ENCODE assay signal across 10 mouse cellular contexts in the genomic region with DNA sequence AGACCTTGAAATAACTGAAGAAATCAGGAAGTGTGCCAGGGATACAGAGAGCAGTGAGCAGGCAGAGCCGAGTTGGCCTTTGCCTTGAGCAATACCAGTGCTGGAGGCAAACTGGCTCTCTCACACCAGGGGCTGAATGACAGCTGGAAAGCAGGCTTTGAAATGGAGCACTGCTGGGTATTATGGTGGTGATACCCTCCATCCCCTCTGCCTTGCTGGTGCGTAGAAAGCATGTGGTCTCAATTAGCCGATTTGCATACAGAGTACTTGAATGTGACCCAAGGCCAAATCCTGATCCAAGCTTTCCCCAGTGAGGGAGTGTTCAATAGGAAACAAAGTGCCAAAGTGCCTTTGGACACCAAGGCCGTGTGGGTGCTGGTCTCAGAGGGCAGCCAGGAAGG.
DNase-seq lines count a peak whose midpoint lies in the region; ATAC-seq and TF ChIP-seq lines count a peak whose summit lies in the region.
"Had no signal": no experiment of that assay in that cellular context is flagged by ENCODE, and none has a peak within 500 bp of the region (broad histone marks: within the 10 kb centered on the region; RNA-seq: fewer than 3 reads in every experiment).

No protein-coding gene starts in this region.

- no peaks in the 10 kb centered on the region for H3K9me3 ChIP-seq in heart, embryonic 13.5 days
- no peaks in the 10 kb centered on the region for H3K9me3 ChIP-seq in midbrain, embryonic 15.5 days
- no peaks in the 10 kb centered on the region for H3K9me3 ChIP-seq in midbrain, embryonic 13.5 days
- H3K9me3 ChIP-seq: limb, embryonic 15.5 days had no signal

- H3K27me3 ChIP-seq in heart, embryonic 13.5 days (replicated peaks): no peaks in the 10 kb centered on the region
- H3K27me3 ChIP-seq in midbrain, embryonic 15.5 days (replicated peaks): no peaks in the 10 kb centered on the region
- no peaks in the 10 kb centered on the region for H3K27me3 ChIP-seq in midbrain, embryonic 13.5 days
- H3K27me3 ChIP-seq: limb, embryonic 15.5 days had no signal

- intact Hi-C loops in heart, postnatal 14 days (cut with DNase I): no loop called here

- TF ChIP-seq POLR2A in cortical plate, adult 2 months (IDR thresholded peaks at IDR 0.05; ENCODE audit: extremely low read depth, insufficient read depth, low read length): no peak

- TF ChIP-seq CTCF in cortical plate, adult 2 months (IDR thresholded peaks at IDR 0.05; ENCODE audit: extremely low read depth, insufficient read depth, low read length): no peak

- 47% methylated on average over 4 of the region's 4 CpGs for WGBS in heart, embryonic 13.5 days
- 49% methylated on average over 4 of the region's 4 CpGs for WGBS in midbrain, embryonic 15.5 days
- 51% methylated on average over 4 of the region's 4 CpGs for WGBS in midbrain, embryonic 13.5 days

- no peak for ATAC-seq in heart, embryonic 13.5 days (ENCODE audit: extremely low read depth, insufficient number of reproducible peaks, low FRiP score, low TSS enrichment)
- 0 out of 2 replicates have a peak, but pooled peaks have one; percentile 24 for ATAC-seq in midbrain, embryonic 15.5 days (replicated peaks)
- ATAC-seq in midbrain, embryonic 13.5 days: no peak
- ATAC-seq in megakaryocyte-erythroid progenitor cell, adult 5-6 weeks (replicated peaks; ENCODE audit: low FRiP score, low TSS enrichment, poor library complexity, severe bottlenecking): no peak

- no peak overlapping the region for H3K4me2 ChIP-seq in heart, embryonic 13.5 days
- no peak overlapping the region for H3K4me2 ChIP-seq in midbrain, embryonic 15.5 days
- no peak overlapping the region for H3K4me2 ChIP-seq in midbrain, embryonic 13.5 days (replicated peaks)
- H3K4me2 ChIP-seq: limb, embryonic 15.5 days had no signal

- H3K36me3 ChIP-seq in heart, embryonic 13.5 days: no peaks in the 10 kb centered on the region
- no peaks in the 10 kb centered on the region for H3K36me3 ChIP-seq in midbrain, embryonic 15.5 days (replicated peaks)
- no peaks in the 10 kb centered on the region for H3K36me3 ChIP-seq in midbrain, embryonic 13.5 days
- H3K36me3 ChIP-seq: limb, embryonic 15.5 days had no signal

- H3K9ac ChIP-seq in heart, embryonic 13.5 days: no peak overlapping the region
- H3K9ac ChIP-seq in midbrain, embryonic 15.5 days: no peak overlapping the region
- H3K9ac ChIP-seq in midbrain, embryonic 13.5 days (replicated peaks): no peak overlapping the region
- H3K9ac ChIP-seq: limb, embryonic 15.5 days had no signal

- peaks cover 52% of the 10 kb centered on the region for H3K4me1 ChIP-seq in heart, embryonic 13.5 days
- peaks cover 14% of the 10 kb centered on the region; the same call in 1 of the 2 replicates for H3K4me1 ChIP-seq in midbrain, embryonic 15.5 days
- H3K4me1 ChIP-seq in midbrain, embryonic 13.5 days (replicated peaks): peaks cover 32% of the 10 kb centered on the region
- peaks cover 7% of the 10 kb centered on the region for H3K4me1 ChIP-seq in cortical plate, adult 2 months (ENCODE audit: control insufficient read depth, insufficient read depth, low read length)

- H3K4me3 ChIP-seq in heart, embryonic 13.5 days: no peak overlapping the region
- H3K4me3 ChIP-seq in midbrain, embryonic 15.5 days: no peak overlapping the region
- no peak overlapping the region for H3K4me3 ChIP-seq in midbrain, embryonic 13.5 days (replicated peaks)
- no peak overlapping the region for H3K4me3 ChIP-seq in cortical plate, adult 2 months (ENCODE audit: insufficient read depth, low read length)
- H3K4me3 ChIP-seq: limb, embryonic 15.5 days had no signal

- DNase-seq in heart, postnatal 14 days: no peak
- peak; percentile 70 for DNase-seq in skeletal muscle tissue, adult 2 months (ENCODE audit: low read depth, low spot score)
- no peak for DNase-seq in cerebellum, adult 8-10 months
- DNase-seq: cerebellum, adult 11-12 months had no signal

- H3K27ac ChIP-seq in heart, embryonic 13.5 days (replicated peaks): 0 out of 2 replicates have a peak overlapping the region, but pooled peaks have one; percentile 9
- no peak overlapping the region for H3K27ac ChIP-seq in midbrain, embryonic 15.5 days
- no peak overlapping the region for H3K27ac ChIP-seq in midbrain, embryonic 13.5 days
- peak overlapping the region; percentile 51 for H3K27ac ChIP-seq in cortical plate, adult 2 months (ENCODE audit: insufficient read depth, low read length)
- H3K27ac ChIP-seq: limb, embryonic 15.5 days had no signal

Comparison
In these comparisons a context has a peak if more than half of its experiments do, and no peak if none do; other contexts are left out.
1. H3K27ac ChIP-seq: peak in heart, embryonic 13.5 days (single experiment) and cortical plate, adult 2 months (single experiment); none in midbrain, embryonic 15.5 days (single experiment) and midbrain, embryonic 13.5 days (single experiment).